In genomic region chr3:86921181-86921975, GRCm38 (mm10) we compare ENCODE assay signal across 8 mouse cellular contexts. TPM values are rescaled to one million over a fixed set of nuclear protein-coding genes. Genes with fewer than 3 reads are reported as not detected.
DNase-seq lines count a peak whose midpoint lies in the region; ATAC-seq and TF ChIP-seq lines count a peak whose summit lies in the region.

No protein-coding gene starts in this region.

- H3K4me3 ChIP-seq in kidney, embryonic 15.5 days (replicated peaks), result peak overlapping the region; percentile 82
- H3K4me3 ChIP-seq in heart, embryonic 16.5 days (ENCODE audit: low read length), result peak overlapping the region; percentile 75
- no peak overlapping the region for H3K4me3 ChIP-seq in liver, embryonic 14.5 days (ENCODE audit: insufficient read depth in 1 of 2, low read depth in 2 of 2, low read length in 2 of 2)

- H3K4me2 ChIP-seq in kidney, embryonic 15.5 days, result peak overlapping the region; percentile 87
- peak overlapping the region; percentile 97 for H3K4me2 ChIP-seq in heart, embryonic 16.5 days (ENCODE audit: low read depth, low read length)
- H3K4me2 ChIP-seq in liver, embryonic 14.5 days (ENCODE audit: low read depth), result peak overlapping the region; percentile 68; the same call in 1 of the 2 replicates

- 63% methylated on average over 18 of the region's 18 CpGs for WGBS in kidney, embryonic 15.5 days
- 65% methylated on average over 18 of the region's 18 CpGs for WGBS in heart, embryonic 16.5 days
- WGBS in liver, embryonic 14.5 days (ENCODE audit: insufficient replicate concordance), result 57% methylated on average over 18 of the region's 18 CpGs

- no peak for DNase-seq in kidney, adult 8-10 months
- DNase-seq in c-Kit-positive CD71-negative TER-119-negative erythroid progenitor cells, embryonic 14.5 days (ENCODE audit: low read depth), result peak; percentile 13
- DNase-seq in liver, embryonic 14.5 days (ENCODE audit: low read depth in 3 of 3, low spot score in 3 of 3), result no peak
- DNase-seq in testis, postnatal 14 days (ENCODE audit: low spot score), result no peak
- no peak for DNase-seq in gastrocnemius, postnatal 25 days

- H3K27ac ChIP-seq in kidney, embryonic 15.5 days, result no peak overlapping the region
- H3K27ac ChIP-seq in heart, embryonic 16.5 days (ENCODE audit: low read length), result no peak overlapping the region
- no peak overlapping the region for H3K27ac ChIP-seq in liver, embryonic 14.5 days

- no peak for TF ChIP-seq EP300 in liver, embryonic 14.5 days (IDR thresholded peaks at IDR 0.05; ENCODE audit: low read depth)

- peaks cover 12% of the 10 kb centered on the region for H3K4me1 ChIP-seq in kidney, embryonic 15.5 days
- peaks cover 7% of the 10 kb centered on the region for H3K4me1 ChIP-seq in heart, embryonic 16.5 days (ENCODE audit: control insufficient read depth, insufficient read depth, low read length)
- no peaks in the 10 kb centered on the region for H3K4me1 ChIP-seq in liver, embryonic 14.5 days (replicated peaks; ENCODE audit: control insufficient read depth in 2 of 2, insufficient read depth in 2 of 2, low read length in 1 of 2)

- no peaks in the 10 kb centered on the region for H3K9me3 ChIP-seq in kidney, embryonic 15.5 days (replicated peaks)
- H3K9me3 ChIP-seq in heart, embryonic 16.5 days (replicated peaks; ENCODE audit: control insufficient read depth, low read length), result no peaks in the 10 kb centered on the region
- no peaks in the 10 kb centered on the region for H3K9me3 ChIP-seq in liver, embryonic 14.5 days (ENCODE audit: control insufficient read depth, low read length)

- H3K9ac ChIP-seq in kidney, embryonic 15.5 days, result no peak overlapping the region
- no peak overlapping the region for H3K9ac ChIP-seq in heart, embryonic 16.5 days (ENCODE audit: low read length)
- H3K9ac ChIP-seq in liver, embryonic 14.5 days (replicated peaks), result no peak overlapping the region

- no peak for TF ChIP-seq CTCF in liver, embryonic 14.5 days (IDR thresholded peaks at IDR 0.05; ENCODE audit: low read depth)

- no peaks in the 10 kb centered on the region for H3K36me3 ChIP-seq in kidney, embryonic 15.5 days
- no peaks in the 10 kb centered on the region for H3K36me3 ChIP-seq in heart, embryonic 16.5 days (ENCODE audit: control insufficient read depth, insufficient read depth)
- H3K36me3 ChIP-seq in liver, embryonic 14.5 days (replicated peaks; ENCODE audit: control insufficient read depth, insufficient read depth, low read depth), result no peaks in the 10 kb centered on the region

- H3K27me3 ChIP-seq in kidney, embryonic 15.5 days, result peaks cover 20% of the 10 kb centered on the region
- H3K27me3 ChIP-seq in heart, embryonic 16.5 days (ENCODE audit: control insufficient read depth, insufficient read depth, low read length), result peaks cover 4% of the 10 kb centered on the region
- peaks cover 32% of the 10 kb centered on the region for H3K27me3 ChIP-seq in liver, embryonic 14.5 days (ENCODE audit: control insufficient read depth, insufficient read depth, low read length)

- ATAC-seq in kidney, embryonic 15.5 days (replicated peaks; ENCODE audit: low FRiP score), result no peak
- ATAC-seq in heart, embryonic 16.5 days (replicated peaks; ENCODE audit: extremely low read depth, insufficient read depth, low FRiP score), result no peak
- ATAC-seq in liver, embryonic 14.5 days (ENCODE audit: insufficient read depth), result no peak
- no peak for ATAC-seq in granulocyte monocyte progenitor cell, adult 5-6 weeks (replicated peaks; ENCODE audit: poor library complexity, severe bottlenecking)

RNA-seq across cellular contexts. Expression of gene Dclk2, which starts 0.7 kb away (rescaled TPM):
- 3.4 and 3.8 TPM in 2 replicates for polyA plus RNA-seq in kidney, embryonic 15.5 days (2015; fragmentation: Nextera tagmentation; extraction: Ambion mirVana)
- polyA plus RNA-seq in heart, embryonic 16.5 days (2015; fragmentation: Nextera tagmentation; extraction: Ambion mirVana), result 3.9 and 4.5 TPM in 2 replicates
- polyA plus RNA-seq in liver, embryonic 14.5 days (2012; rRNA removed), result 8.2 and 8.7 TPM in 2 replicates
- polyA plus RNA-seq in liver, embryonic 14.5 days (2014; fragmentation: Nextera tagmentation; extraction: Ambion mirVana), result 12.5 and 12.8 TPM in 2 replicates
- total RNA-seq in granulocyte monocyte progenitor cell, adult 5-6 weeks (2014; fragmentation: Nextera tagmentation), result 0.62 and 1.6 TPM in 2 replicates
- under 0.01 and 0.30 TPM in 2 replicates for total RNA-seq in granulocyte monocyte progenitor cell, adult 5-6 weeks (2017)
- under 1 TPM; 0.88 to 0.97 TPM for total RNA-seq in gastrocnemius, postnatal 25 days (2021)

Comparison
In these comparisons a context has a peak if more than half of its experiments do, and no peak if none do; other contexts are left out.
1. H3K4me3 ChIP-seq: peak in kidney, embryonic 15.5 days (single experiment) and heart, embryonic 16.5 days (single experiment); none in liver, embryonic 14.5 days (0 of 2).
2. Peak in every context shown above with its lines, with median percentiles within 50 percentile points of each other: H3K4me2 ChIP-seq.